Mouse (Mus musculus): ENCODE measurements around the gene Agap2.

DNA sequence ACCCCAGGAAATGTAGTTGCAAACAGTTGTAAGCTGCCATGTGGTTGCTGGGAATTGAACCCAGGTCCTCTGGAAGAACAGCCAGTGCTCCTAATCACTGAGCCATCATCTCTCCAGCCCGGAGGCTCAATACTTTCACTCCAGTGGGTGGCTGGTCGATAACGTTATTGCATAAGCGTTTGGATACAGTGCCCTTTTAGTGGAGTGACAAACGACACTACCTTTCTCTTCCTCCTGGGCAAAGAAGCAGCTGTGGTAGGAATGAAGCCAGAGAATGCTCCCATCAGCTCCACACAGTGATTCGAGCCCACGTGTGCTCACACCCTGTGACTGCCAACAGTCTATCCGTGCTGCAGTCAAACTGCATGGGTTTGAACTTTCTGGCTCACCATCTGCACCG is 3.9 kb upstream of the Agap2 start:
- TF ChIP-seq POLR2A (IDR thresholded peaks at IDR 0.05; ENCODE audit: low read depth, low read length) (no peak), CTCF (IDR thresholded peaks at IDR 0.05; ENCODE audit: borderline replicate concordance, insufficient read depth, low read length) (no peak)

Measured in embryonic fibroblast, embryonic 13.5 days (primary cell).